Mouse (Mus musculus): ENCODE measurements around the gene B4galt5. TPM values are rescaled to one million over a fixed set of nuclear protein-coding genes. Genes with fewer than 3 reads are reported as not detected.
A peak's percentile ranks its signal among the peaks of the same experiment; 100 is the strongest.

Gene B4galt5
- total RNA-seq, 2 experiments from 2014 or later, result 21.2 to 23.5 TPM

DNA sequence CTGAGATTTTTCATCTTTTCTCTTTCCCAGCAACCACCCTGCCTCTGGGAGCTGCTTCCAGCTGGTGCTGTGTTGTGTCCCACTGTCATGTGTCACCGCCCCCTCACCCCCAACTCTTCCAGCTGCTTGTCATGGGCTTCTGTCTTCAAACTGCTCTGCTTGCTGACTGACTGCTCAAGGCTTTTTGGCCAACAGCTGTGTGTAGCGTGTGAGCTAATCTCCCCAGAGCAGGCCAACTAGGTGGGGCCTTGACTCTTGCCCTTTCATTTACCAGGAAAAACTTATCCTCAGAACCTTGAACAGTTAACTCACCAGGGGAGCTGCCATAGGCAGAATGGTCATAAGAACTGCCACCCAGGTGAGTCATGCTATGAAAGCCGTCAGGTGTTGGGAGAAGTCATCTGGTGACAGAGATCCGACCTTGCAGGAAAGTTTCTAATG lies 56.8 kb downstream of the B4galt5 start:
- intact Hi-C loops (cut with DNase I), result loop anchor here (1.0 kb wide), 1 partner anchor 11 kb away; no protein-coding TSS in a partner anchor
- peak; percentile 62 to 70 for DNase-seq

DNA sequence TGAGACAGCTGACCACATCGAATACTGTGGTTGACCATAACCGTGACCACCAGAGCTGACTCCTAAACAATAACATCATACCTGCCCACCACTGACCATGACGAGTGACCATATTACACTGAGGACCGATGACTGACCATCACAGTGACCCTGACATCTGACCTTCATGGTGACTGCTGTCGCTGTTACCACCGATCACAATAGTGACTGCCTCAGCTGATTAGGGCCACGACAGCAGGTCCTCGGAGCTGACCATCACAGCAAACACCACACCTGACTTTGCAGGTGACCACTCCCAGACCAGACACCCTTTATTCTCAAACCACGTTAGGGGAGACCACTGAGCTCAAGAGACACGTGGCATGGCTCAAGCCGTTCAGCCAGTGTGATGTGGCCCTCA lies 57.3 kb downstream of the B4galt5 start:
- intact Hi-C loops (cut with DNase I), result loop anchor here (1.0 kb wide), 1 partner anchor 10 kb away; no protein-coding TSS in a partner anchor
- DNase-seq, result no peak

DNA sequence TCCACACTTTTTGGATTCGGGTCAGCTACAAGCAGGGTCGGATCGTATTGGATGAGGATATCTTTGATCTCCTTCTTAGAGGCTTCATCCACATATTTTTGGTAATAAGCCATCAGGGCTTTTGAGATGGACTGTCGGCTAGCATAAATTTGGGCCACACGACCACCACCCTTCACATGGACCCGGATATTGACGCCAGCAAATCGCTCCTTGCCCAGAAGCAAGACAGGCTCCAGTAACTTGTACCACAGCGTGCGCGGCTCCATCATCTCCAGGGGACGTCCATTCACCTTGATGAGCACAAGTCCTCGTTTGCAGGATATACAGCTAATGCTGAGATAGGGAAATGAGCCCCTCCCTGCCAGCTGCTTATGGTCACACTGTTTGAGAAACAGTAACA lies 67.5 kb downstream of the B4galt5 start:
- DNase-seq, result peak; percentile 0 to 2
- intact Hi-C loops (cut with DNase I), result loop anchor here (1.0 to 2.0 kb wide), 2 partner anchors 11 to 141 kb away; no protein-coding TSS in a partner anchor

DNA sequence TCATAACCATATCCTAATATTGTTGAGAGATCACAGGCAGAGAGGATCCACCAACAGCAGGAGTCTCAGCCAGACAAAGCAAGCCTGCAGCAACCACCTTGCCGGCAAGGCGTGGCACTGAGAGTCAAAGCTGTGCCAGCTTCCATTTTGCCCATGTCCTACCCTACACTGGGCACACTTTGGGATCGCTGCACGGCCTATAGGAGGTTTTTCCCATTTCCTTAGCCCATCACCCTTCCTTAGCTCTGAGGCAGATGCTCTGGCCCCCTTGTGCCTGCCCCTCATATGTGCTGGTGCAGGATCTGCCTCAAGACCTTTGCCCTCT lies 68.0 kb downstream of the B4galt5 start:
- intact Hi-C loops (cut with DNase I), result loop anchor here (1.0 to 2.0 kb wide), 4 partner anchors 11 to 182 kb away; no protein-coding TSS in a partner anchor
- no peak for DNase-seq

DNA sequence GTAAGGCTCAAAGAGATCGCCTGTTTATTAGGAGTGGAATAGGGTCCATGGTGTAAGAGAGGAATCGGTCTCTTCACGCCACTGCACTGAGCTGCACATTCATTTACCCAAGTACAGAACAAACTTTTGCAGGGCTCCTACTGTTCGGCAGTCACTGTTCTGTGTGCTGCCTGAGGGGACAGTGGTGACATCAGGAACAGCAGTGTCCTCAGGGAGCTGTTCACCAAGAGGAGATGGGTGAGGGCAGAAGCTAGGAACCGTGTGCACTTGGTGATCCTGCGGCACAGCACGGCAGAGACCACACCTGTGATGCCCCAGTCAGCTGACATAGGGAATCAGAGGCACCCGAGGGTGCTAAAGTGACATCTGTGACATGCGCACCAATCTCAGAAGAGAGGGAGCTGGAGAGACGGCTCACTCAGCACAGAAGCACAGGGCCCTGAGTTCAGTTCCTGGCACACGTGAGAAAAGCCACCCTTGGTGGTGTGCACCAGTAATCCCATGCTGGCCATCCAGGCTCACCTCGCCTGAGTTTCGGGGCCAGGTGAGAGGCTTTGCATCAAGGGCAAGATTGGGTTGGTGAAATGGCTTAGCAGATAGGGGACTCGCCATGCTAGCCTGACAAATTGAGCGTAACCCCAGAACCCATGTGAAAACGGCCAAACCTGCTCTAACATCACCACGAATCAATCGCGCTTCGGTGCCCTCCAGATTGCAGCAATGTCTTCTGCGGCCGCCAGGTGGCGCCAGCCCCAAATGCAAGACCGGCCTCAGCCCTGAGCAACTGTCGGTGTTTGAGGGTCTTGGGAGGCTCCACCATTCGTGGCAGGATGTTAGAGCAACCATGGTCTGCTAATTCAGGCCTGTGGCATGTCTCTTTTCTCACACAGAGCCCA lies 68.6 kb downstream of the B4galt5 start:
- intact Hi-C loops (cut with DNase I), result loop anchor here (1.0 to 2.0 kb wide), 3 partner anchors 137 to 183 kb away; no protein-coding TSS in a partner anchor
- peak; percentile 79 to 87 for DNase-seq

DNA sequence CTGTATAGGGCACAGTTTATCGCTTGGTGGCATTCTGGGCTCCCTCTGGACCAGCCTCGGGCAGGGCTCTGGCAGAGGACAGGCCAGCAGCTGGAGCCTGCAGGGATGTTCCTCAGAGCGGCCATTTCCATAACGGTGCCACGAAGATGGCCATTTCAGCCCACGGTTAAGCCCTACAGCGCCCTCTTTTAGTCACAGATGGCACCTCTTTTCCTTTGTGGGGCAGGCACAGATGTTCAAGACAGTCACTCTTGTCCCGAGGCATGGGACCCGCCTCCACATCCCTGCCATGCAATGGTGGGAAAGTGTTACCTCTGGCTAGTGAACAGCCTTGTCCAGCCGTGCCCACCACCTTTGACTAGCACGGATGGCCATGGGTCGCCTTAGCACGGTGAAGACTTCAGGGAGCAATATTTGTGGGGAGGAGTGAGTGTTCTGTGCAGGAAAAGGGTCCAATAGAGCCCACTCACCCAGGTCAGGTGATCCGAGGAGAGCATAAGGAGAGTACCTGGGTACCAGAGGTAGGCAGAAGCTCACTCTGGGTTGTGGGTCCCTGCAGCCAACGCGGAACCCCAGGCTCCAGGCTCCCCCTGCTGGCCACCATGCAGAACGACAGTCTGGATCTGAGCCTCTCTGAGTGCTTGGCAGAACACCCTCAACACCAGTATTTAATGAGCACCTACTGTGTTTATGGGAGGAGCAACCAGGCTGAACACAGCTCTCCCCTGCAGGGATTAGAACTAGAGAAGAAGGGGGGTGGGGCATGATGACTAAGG lies 70.0 kb downstream of the B4galt5 start:
- intact Hi-C loops (cut with DNase I), result loop anchor here (1.0 kb wide), 2 partner anchors 57 to 207 kb away; no protein-coding TSS in a partner anchor
- DNase-seq, result peak; percentile 77 to 80

DNA sequence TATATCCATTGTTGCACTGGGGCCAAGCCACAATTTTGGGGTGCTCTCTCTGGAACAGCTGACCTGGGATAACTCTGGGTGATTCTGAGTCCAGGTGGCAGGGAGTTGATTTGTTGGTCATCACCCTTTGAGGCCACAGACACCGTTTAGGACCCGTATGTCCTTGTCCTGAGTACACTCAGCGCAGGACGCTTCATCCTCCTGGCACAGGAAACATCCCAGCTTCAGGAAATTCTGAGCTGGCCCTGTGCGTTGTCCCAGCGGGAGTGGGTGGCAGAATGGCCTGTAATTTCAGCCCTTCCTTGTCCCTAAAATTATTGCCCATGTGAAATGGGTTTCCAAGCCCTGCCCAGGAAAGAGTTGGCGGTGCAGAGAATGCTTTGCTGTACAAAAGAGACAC lies 71.0 kb downstream of the B4galt5 start:
- peak; percentile 0 to 3 for DNase-seq
- intact Hi-C loops (cut with DNase I), result no loop called here

DNA sequence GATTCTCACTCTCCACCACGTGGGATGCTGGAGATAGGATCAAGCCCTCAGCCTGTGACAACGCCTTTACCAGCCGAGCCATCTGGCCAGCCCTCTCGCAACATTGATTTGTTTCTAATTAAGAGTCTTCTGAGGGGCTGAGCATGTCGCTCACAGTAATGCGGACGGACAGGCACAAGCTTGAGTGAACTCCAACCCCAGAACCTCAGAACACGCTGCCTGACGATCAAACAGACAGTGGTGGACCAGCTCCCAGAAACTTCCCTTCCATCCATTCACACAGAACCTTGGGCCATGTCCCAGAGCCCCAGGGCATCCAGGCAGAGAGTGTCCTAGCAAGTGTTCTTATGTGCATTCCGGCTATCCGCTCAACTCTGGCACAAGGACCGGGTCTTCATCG lies 72.0 kb downstream of the B4galt5 start:
- intact Hi-C loops (cut with DNase I), result no loop called here
- peak in 1 of 2 experiments; percentile 0 for DNase-seq

DNA sequence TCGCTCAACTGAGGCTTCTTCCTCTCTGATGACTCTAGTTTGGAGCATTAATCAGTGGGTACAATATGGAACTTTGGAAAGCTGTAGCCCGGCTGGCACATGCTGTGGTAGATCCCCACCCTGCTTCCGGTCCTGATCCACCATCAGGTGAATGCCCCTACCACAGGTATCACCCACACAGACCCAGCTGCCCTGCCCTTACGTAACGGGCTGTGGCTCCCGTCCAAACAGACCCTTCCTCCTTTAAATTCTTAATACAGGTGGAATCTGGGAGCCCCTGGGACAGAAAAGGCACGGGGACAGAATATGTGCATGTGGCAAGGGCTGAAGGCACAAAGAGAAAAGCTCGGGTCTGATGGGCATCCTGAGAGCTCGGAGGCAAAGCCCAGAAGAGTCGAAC lies 73.1 kb downstream of the B4galt5 start:
- intact Hi-C loops (cut with DNase I), result no loop called here
- peak in 1 of 2 experiments; percentile 1 for DNase-seq

DNA sequence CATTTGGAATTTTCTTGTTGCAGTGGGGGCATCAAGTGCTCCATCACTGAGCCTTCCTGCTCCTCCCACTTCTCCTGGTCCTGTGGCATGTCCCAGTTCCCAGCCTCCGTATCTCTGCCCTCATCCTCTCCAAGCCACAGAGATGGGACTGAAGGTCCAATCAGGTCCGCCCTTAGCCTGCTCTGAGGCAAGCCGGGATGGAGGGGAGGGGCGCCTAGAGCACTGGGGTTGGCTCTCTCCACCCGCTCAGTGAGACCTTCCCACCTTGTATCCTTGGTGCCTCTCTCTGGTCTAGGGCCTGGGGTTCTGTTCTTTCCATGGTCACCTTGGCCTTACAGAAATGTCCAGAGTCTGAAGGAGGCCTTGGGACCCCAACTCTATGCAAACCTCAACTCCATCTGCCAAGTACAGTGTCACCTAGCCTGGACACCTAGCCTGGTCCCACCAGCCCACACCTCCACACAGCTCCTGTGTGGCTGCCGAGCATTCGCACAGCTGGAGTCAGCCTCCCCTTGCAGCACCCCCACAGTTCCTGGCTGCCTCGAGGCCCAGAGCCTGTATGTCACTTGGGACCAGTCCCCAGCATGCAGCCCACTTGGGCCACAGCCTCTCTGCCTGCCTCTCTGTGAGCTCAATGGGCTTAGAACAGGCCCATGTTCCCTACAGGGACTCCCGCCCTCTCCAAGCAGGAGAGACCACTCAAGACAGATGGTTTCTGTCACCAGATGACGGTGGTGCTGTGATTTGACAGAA lies 74.1 kb downstream of the B4galt5 start:
- DNase-seq, result peak; percentile 1 to 2
- intact Hi-C loops (cut with DNase I), result no loop called here

DNA sequence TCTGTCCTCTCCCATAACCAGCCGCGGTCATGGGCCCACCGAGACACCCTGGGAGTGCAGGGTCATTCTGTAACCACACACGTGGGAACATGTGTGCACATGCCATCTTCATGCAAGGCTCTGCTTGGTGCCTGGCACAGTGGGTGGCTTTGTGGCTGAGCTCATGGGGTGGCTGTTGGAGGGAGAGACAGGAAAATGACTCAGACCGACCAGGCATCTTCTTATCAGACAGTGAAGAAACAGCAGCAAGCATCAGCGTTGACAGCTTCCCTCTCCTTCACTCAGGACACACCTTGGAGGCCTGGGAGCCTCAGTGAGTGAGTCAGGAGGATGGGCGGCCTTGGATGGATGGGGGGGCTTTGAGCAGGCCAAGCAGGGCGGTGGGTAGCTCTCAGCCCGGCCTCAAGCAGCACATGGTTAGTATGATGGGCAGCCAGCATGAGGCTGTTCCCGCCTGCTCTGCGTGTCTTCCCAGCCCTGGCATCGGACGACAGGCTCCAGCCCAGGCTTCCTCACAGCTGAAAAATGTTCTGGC lies 75.7 kb downstream of the B4galt5 start:
- peak; percentile 15 to 30 for DNase-seq
- intact Hi-C loops (cut with DNase I), result no loop called here

DNA sequence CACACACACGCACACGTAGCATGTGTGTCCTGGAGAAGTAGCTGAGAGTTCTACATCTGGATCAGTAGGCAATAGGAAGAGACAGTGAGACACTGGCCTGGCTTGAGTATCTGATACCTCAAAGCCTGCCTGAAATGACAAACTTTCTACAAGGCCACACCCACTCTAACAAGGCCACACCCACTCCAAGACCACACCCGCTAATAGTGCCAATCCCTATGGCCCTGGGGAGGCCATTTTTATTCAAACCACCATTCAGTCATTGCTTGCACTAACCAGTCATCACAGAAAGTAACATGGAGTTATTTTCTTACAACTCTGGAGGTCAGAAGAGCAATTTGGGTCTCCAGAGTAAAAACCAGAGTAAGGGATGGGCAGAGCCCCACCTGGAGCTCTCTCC lies 76.3 kb downstream of the B4galt5 start:
- intact Hi-C loops (cut with DNase I), result no loop called here
- DNase-seq, result peak; percentile 1 to 5

DNA sequence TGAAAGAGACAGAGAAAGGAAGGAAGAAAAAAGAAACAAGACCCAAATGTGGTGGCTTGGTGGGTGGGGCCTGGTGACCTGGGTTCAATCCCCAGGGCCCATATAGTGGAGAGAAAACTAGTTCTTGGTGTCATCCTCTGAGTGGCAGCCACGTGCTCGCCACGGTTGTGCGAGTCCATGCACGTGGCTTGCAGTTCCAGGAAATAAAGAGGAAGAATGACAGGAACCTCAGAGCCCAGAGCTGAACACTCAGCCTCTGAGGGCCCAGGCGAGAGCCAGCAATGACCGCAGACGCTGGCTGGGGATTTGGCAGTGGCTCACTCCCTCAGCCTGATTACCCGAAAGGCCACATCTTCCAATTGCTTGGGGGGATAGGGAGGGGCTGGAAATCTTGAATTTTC lies 77.9 kb downstream of the B4galt5 start:
- DNase-seq, result peak; percentile 74 to 76
- intact Hi-C loops (cut with DNase I), result no loop called here

DNA sequence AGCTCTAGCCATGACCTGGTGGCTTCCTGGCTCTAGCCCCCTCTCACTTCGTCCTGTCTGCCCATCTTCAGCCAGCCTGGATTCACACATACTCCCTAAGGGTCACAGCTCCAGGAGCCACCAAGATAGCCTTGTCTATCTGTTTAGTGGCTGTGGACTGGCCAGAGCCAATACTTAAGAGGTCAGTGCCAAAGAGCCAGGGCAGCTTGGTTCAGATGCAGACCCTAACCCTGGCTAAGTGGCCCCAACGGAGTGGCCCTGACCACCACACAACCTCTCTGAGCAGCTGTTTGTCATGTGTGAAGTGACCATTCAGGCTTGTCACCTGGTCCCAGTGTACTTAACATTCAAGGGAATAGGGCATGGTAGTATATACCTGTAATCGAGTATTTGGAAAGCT lies 78.5 kb downstream of the B4galt5 start:
- peak in 1 of 2 experiments; percentile 0 for DNase-seq
- intact Hi-C loops (cut with DNase I), result no loop called here

DNA sequence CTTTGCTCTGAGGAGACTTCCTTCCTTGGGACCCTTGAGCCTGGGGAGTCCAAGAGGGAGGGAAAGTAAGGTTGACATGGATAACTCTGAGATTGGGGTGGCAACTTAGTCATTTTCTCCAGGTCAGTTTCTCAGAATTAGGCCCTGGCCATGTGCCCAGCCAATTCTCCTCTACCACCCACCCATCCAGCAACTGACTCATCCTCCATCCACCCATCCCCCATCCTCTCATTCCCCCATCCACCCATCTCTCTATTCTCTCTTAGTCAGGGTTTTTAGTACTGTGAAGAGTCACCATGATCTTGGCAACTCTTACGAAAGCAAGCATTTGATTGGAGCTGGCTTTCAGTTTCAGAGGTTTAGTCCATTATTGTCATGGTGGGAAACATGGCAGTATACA lies 80.3 kb downstream of the B4galt5 start:
- intact Hi-C loops (cut with DNase I), result no loop called here
- peak in 1 of 2 experiments; percentile 0 for DNase-seq

DNA sequence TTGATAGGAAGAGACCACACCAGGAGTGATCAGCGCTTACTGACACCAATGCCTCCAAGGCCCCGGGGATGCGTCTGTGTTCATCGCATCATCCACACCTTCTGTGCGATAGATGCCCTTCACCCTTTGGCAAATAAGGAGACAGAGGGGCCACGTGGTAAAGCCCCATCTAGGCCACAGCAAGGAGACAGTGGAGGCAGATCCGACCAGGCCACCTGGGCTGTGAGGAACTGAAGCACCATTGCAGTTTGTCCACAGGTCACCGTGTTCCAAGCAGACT lies 80.6 kb downstream of the B4galt5 start:
- no peak for DNase-seq
- intact Hi-C loops (cut with DNase I), result no loop called here

DNA sequence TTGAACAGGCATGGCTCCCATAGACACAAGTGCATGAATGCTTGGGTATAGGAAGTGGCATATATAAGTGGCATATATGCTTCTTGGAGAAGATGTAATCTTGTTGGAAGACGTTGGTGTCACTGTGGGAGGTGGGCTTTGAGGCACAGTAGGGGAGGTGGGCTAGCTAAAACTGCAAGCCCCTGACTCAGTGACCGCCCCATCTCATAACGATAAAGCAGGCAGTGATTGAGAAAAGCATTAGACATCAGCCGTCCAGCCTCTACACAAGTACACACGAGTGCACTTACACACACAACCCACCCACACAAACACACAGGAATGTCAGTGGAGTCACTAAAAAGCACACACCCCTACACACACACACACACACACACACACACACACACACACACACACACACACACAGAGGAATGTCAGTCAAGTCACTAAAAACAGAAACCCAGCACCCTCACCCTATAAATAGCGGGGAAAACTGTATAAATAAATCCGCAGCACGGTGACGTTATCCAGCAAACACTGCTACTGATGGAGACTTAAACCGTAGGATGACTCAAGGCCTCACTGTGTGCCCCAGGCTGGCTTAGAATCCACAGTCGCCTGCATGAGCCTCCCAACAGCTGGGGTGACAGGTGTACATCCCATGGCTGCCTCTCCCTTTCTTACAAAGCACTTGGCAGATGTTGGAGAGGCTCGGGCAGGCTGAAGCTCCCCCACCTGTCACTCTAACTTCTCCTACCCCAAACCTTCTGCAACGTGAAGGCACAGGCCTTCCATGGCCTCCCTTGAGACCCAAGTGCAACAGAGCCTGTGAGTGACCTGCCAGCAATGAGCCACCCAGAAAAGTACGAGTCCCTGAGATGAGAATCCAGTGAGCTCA lies 81.2 kb downstream of the B4galt5 start:
- intact Hi-C loops (cut with DNase I), result no loop called here
- DNase-seq, result peak; percentile 33 to 45

DNA sequence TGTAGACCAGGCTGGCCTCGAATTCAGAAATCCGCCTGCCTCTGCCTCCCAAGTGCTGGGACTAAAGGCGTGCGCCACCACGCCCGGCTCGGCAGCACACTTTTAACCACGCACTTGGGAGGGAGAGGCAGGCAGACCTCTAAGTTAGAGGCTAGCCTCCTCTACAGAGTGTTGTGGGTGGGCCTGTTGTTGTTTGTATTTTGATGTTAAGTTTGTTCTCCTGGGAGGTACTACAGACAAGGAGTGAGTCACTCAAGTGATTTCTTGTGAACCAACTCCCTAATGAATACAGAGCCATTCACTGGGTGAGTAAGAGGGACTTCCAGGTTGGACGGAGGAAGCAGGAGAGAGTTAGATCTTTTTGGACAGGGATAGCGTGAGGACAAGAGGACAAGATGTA lies 82.8 kb downstream of the B4galt5 start:
- intact Hi-C loops (cut with DNase I), result no loop called here
- DNase-seq, result no peak

DNA sequence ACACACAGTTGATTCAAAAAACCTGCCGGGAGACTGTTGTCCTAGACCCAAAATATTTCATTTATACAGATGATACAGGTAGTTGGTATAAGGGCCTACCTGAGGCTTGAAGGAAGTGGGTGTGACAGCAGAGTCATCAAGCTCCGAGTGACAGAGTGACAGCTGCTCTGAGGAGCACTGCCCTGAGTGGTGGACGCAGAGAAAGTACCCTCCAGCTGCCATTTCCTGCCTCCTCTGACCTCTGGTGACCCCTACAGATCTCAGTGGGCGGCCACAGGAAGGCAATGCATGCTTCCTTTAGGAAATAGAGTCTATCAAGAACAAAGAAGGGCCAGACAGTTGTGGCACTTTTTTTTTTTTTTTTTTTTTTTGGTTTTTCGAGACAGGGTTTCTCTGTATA lies 83.2 kb downstream of the B4galt5 start:
- intact Hi-C loops (cut with DNase I), result no loop called here

DNA sequence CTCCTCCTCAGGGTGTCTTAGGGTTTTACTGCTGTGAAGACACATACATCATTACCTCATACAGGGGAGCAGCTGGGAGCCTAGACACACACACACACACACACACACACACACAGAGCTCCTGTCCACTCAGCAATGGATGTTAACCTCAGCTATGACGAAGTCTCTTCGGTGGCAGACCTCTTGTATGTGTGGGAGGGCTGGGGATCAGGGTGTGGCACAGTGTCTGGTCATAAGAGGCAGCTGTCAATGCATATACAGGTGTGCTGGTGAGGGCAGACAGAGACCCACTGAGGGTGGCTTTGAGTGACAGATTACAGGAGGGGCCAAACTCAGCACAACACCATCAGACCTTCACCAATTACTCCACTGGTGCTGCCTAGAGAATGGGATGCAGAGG lies 84.0 kb downstream of the B4galt5 start:
- intact Hi-C loops (cut with DNase I), result no loop called here
- peak; percentile 1 to 4 for DNase-seq

More for the DNA sequence above, 83.2 kb downstream of the B4galt5 start:
- DNase-seq, result peak; percentile 0 to 3
